Mouse (Mus musculus) frontal cortex, postnatal 25 days (tissue): ENCODE data around the gene Alpl.

Experiments
- DNase-seq, 2 experiments: peaks; one replicate each; pipeline ENCODE4 v3.0.0; 2022; ENCODE audit warnings: low spot score in 2 of 2

Alpl gene

DNA sequence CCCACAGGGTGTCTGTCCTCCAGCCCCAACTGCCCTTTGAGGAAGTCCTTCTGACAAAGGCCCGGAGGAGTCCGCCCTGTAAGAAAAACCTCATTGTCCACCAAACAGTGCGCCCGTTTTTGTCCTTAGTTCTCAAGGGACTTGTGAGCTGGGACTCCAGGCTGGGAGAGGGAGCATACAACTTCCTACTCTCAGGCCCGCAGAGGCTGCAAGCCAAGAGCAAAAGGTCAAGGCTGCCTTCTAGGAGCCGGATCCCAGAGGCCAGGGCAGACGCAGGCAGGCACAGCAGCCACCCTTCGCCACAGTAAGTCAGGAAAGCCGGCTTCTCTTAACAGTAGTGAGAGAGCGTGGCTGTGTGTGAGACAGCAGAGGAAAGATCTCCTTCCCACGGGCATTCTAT is 4.1 kb upstream of the Alpl start:
- DNase-seq: no peak

DNA sequence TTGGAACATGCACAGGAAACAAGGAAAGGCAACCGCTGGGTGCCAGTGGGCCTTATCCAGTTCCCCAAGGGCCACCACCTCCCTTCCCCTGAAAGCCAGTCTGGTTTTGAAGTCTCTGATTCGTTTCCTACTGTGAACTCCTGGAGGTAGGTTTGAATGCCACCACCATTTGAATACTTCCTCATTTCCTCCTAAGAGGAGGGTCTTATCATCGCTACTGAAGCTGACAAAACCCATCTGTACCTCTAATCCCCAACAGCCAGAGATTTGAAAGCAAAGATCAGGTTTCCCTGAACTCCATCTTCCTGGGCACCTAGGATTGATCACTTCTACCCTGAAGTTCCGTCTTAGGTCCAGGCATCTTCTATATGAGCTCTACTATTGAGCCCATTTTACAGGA is 854 bp upstream of the Alpl start:
- DNase-seq: no peak

DNA sequence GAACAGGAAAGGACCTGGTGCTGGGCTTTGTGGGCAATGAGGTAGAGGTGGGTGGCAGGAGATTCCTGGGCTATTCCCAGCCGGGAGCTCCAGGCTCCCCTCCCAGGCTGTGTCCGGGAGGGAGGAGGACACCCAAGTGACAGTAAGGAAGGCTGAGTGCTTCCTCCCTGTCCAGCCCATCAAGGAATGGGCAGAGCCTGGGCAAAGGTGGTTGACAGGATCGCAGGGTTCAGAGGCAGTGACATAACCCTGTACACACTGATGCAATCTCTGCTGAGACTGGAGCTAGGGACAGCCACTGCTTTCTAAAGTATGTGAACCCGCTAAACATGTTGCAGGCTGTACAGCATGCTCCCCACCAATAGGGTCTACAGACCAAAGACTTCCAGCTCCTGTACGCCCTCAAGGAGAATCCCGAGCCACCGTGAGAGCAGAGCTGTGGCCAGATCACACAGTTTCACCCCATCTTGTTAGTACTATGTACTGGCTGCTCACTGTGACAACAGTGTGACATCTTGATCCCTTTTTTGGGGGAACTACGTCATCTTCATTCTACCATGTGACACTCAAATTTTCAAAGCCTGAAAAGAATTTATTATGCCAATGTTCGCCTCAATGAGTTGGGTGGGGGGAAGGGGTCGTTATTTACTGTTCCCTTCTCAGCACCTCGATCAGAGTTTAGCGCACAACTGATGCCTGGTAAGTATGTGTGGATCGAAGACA is 1.8 kb downstream of the Alpl start:
- DNase-seq: no peak

DNA sequence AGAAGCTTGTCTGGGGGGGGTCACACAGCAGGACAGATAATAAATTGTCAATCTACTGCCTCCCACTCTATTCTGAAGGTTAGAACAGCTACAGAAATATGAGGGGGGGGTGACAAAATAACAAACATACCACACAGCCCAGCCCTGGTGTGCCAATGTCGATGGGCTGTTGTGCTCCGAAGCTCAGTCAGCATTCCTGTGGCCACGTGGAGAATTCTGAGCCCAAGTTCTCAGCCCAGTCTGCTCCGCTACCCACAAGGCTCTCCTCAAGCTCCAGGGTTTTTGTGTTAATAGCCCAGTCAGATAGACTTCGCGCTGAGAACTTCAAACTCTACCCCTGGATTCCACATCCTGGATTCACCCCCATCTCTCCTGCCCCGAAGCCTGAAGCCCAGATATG is 2.6 kb downstream of the Alpl start:
- no peak for DNase-seq

DNA sequence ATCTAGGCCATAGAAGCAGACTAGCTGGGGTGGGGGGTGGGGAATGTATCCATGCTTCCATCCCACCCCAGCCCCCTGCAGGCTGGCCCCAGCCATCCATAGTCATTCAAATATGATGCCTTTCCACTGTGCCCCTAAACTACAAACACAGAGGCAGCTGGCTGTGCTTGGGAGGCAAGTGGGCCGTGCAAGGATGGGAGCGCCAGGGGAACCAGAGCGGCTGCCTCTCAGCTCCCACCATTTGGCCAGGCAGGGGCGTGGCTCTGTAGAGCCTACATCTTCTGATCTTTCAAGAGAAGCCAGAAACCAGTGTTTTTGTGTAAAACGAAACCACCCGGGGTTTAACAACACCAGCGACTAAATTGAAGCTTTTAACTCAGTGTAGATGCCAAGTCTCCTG is 4.7 kb downstream of the Alpl start:
- DNase-seq: no peak

DNA sequence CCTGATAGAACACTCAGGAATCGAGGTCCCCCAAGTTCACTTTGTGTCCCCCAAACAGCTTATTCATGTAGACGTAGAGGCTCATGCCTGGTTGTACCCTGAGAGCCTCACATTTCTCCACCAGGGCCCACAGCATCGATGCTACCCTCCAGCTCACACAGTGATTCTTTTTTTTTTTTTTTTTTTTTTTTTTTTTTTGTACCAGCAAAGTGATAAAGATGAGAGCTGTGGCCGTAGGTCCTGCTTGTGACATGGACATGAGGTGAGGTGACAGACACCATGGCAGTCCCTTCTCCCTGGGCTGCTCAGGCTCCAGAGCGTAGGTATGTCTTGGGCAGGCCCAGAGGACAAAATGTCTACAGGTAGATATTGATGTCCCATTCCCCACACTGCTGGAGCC is 5.2 kb downstream of the Alpl start:
- DNase-seq: no peak

DNA sequence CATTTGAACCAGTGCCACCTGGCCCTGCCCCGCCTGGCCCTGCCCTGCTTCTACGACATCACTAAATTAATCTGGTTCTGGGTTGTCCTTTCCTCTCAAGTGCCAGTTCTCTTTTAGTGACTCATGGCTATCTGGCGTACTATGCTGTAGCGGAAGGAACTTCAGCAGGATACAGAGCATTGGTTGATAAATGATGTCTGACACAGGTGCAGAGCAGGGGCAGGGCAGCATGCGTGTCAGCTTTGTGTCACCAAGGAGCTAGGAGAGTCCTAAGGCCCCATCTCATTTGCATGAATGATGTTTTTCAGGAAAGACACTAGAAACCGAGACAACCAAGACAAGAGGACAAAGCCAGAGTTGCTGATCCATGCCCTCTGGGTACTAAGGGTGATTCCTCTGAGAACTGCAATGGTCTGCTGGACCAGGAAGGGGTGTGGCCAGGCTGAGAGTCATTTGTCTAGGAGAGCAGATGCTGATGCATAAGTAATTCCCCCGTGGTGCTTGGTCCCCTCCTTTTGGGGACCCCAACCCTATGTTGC is 7.6 kb downstream of the Alpl start:
- no peak for DNase-seq

DNA sequence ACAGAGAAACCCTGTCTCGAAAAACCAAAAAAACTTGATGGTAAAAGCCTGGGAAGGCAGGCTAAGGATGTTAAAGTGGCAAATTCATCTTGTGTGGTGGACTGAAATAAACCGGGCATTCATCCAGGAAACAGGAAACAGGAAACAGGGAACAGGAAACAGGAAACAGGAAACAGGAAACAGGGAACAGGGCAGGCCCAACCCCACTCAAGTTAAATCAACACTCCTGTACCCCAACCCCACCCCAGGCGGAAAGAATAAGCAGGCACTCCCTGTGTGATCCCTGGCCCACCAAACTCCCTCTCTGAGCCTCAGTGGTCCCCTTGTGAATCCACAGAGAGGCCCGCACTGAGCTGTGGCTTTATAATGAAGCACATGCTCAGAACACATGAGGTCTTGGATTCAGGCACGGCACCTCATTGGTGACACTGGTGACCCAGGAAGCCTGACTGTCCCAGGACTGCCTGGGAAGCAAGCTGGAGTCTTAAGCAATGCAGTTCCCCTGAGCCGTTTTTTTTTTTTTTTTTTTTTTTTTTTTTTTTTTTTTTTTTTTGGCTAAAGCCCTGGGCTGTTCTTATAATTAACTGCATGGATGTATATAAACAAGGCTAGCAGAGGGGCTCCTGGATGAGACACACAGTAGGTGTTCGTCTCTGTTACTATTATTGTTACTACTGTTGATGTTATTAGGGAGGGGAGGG is 8.4 kb downstream of the Alpl start:
- no peak for DNase-seq

DNA sequence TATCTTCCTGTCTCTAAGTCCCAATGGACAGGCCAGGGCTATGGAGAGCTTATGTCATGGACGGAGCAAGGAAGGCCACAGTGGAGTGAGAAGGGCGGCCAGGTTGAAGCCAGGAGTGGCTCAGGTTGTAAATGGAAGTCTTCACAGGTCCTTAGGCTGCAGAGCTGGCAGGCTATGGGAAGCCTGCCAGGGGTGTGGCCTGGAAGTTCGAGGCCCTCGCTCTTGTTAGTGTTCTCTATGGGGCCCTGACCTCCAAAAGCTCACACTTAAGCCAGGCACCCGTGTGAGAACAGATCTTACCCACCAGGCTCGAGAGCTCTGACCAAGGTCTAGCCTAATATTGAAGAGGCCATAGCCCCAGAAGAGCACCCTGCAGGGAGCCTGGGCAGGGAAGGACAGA is 9.7 kb downstream of the Alpl start:
- no peak for DNase-seq

DNA sequence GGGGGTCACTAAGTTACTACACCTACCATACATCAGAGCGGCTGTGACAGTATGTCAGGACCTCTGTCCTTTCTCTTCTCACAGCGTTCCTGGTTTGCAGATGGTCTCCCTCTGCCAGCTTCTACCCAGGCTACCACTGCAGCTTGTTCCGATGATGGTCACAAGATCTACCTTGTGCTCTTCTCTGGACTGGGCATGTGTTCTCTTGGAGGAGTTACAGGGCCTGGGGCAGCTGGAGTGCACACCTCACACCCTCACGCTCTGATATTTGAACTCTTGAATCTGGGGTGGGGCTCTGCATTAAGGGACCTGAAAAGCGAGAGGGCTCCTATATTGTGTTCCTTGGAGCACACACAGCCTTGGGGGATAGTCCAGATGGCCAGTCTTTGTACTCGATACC is 10.9 kb downstream of the Alpl start:
- no peak for DNase-seq

DNA sequence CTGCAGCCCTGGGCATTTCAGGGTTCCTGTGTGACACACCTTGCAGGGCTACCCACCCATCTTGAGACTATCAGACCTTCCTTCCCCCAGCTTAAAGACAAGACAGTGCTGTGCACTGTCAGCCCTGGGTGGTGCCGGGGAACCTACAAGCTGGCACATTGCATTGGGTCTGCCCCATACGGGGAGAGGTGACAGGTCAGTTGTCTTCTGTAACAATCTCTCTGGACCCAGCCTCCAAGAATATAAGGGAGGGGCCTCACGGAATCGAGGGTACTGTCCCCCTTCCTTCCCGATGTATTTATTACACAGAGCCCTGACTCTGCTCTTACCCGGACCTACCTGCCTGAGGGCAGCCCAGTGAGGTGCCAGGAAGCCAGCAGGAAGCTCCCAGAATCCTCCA is 11.4 kb downstream of the Alpl start:
- no peak for DNase-seq

DNA sequence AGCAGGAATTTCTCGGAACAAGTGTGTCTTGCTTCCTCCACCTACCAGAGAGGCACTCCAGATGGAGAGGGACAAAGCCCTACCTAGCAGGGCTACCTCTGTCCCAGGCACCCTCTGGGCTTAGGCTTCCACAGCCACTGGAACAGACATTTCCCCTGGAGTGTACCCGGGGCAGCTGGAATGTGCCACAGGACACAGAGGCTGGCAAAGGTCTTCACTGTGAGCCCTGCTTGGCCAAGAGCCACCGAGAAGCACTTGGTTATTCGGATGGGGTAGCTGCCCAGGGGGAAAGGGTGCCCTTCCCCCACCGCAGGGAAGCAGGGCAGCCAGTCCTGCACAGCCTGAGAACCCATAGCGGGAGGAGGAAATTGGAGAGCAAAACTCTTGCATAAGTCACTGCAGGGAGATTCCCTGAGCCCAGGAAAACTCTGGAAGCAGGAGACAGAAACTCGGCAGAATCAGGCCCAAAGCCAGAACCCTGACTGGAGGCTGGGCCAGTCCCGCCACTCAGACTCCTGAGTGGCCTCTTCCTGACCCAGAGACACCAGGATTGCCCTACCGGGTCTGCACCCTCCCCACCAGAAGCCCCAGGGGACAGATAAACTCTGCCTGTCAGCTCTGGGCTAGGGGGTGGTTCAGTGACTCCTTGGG is 12.5 kb downstream of the Alpl start:
- no peak for DNase-seq

DNA sequence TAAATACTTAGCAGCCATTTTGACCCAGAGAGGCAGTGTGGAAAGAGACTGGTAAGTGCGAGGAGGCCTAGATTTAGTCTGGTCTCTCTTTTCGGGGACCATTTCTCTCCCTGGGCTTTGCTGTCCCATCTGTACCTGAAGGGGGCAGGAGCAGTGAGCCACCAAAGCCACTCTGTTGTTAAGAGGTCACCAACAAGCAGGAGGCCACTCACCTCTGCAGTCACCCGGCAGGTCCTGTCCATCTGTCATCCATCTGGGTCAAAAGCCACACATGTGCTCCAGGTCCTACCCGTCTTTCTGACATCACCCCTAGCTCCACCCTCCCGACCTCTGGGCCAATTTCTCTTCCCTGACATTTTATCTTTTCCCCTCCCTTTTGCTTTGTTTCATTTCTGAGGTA is 14.2 kb downstream of the Alpl start:
- DNase-seq: no peak

DNA sequence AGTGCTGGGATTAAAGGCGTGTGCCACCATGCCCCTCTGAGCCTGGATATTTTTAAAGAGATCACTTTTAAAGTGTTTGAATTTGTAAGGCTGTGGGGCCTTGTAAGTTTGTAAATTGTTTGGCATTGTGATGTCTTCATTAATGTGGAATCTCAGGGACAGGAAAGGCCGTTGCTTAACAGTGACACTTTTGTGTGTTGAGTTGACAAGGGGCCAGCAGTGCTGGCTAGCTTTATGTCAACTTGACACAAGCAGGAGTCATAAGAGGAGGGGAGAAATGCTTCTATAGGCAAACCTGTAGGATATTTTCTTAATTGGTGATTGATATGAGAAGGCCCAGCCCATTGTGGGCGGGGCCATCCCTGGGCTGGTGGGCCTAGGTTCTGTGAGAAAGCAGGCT is 15.2 kb downstream of the Alpl start:
- DNase-seq: no peak

DNA sequence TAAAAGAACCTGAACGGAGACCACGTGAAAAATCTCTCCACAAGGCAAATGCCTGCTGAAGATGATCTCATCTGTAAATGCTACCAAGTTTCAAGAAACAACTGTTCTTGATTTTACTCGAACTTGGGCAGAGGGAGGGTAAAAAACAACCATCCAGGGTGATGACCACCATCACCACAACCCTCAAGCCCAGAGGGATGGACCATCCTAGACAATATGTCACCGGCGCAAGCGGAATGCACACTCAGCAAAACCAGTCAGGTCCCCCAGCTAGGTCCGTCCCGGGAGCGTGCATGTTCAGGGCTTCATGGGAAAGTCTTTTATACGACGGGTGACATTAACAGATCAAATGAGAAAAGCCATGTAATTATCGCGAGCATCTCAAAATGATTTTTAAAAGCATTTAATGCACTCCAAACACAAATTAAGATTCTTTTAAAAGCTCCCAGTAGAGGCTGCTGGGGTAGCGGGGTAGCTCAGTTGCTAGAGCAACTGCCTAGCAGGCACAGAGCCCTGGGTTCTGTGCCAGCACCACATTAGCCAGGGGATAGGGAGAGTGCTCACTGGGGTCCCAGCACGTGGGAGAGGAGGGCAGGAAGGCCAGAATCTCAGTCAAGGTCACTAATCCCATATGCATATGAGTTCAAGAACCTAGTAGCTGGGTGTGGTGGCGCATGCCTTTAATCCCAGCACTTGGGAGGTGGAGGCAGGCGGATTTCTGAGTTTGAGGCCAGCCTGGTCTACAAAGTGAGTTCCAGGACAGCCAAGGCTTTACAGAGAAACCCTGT is 17.6 kb downstream of the Alpl start:
- DNase-seq: no peak

DNA sequence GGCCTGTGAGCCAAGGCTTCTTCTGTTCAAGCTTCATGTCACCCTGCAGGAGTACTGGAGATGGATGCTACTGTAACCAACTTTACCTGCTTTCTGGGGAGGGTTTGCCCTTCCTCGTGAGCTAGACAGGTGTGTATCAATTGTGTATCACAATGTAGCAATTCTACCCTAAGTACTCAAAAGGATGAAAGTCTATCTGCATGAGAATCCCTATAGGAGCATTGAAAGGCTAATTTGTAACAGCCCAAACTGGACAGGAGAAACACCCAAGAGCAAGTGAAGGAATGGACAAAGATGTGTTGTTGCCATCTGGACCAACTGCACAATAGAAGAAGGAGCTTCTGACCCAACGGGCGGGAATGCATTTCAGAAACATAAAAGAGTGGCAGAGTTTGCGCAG is 18.3 kb downstream of the Alpl start:
- DNase-seq: no peak

DNA sequence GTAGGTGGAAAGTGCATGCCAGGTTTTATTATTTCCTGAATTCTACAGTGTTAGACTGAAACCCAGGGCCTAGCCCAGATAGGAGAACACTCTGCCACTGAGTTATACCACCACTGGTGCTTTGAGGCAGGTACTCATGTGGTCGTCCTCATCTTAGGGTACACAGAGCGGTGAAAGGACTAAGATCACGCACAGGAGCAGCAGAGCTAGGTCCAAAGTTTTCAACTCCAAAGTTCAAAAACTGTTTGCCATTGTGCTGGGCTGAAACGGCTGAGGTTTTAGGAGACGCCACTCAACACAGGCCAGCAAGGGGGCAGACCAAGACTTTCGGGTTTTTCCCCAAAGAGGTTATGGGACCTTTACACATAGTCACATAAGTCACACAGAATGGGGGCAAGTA is 21.7 kb downstream of the Alpl start:
- DNase-seq: no peak

DNA sequence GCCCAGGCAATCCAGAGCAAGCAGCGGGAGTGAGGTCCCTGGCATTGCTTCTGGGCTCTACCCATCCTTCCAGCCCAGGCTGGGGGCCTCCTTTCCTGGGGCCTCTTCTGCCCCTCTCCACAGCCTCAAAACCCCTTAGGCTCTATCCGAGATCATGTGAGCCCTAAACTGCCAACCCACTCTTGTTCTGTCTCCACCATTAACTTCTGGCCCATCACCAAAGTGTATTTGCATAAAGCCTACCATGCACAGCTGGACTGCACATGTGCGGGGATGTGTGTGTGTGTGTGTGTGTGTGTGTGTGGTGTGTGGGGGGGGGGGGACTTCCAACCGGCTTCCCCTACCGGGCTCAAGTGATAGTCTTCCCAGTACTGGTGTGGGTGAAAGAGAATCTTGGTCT is 22.2 kb downstream of the Alpl start:
- no peak for DNase-seq

DNA sequence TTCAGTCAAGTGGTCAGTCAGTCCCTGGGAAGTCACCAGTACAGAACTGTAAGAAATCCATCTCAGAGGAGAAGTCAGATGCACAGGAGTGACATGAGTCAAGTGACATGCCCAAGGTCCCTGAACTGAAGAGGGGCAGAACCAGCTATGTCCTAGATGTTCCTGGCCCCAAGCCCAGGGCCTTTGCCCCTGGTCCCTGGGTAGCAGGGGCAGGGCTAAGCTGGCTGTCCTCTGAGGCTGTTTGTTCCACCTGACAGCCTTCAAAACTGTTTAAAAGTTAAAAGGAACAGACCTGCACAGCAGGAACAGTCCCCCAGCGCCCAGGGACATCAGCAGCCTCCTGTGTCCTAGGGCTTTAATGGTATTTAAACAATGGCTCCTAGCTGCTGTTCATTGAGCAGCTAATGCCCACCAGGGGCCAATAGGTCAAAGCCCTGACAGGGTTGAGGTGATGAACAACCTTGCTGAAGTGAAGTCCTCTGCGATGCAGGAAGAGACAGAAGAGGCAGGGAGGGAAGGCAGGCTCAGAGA is 22.8 kb downstream of the Alpl start:
- no peak for DNase-seq

DNA sequence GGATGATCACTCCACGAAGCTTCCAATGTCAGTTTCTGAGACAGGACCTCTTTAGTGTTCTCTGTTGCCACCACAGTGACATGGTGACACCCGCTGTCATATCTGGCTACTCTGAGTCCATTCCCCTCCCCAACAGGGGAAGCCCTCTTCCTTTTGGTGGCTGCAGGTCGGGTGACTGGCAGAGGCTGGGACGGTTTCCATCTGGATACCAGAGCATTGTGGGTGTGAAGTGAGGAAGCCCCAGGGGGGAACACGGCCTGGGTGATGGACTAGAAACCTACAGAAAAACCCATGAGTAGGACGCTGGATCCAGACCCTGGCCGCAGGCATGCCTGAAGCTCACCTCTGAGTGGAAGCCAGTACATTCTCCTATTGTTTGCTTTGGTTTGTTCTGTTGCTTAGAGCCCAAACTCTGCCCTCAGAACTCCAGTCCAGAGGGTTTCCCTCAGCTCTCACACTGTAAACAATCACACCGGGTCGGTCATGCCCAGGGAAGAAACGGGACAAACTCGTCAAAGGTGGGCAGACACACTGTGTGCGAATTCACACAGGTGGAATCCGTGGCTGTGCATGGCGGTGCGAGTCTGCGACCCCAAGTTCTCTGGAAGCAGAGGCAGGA is 23.6 kb downstream of the Alpl start:
- DNase-seq: no peak

DNA sequence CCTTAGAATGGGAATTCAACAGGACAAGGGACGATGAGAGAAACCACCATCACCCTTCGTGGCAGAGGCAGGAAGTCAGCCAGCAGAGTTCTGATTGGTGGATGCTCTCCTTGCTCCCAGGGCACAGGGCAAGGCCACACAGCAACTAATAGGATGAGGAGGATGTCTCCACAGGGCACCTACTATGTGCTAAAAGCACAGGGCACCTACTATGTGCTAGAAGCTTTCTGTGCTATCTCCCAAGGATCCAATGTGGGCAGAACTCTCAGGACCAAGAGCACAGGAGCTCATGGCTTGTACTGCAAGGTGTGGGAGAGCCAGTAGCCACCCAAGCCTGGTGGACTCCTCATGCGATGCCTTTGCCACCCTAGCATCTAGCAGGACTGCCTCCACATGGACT is 24.4 kb downstream of the Alpl start:
- no peak for DNase-seq
